ENCODE assay signal across 8 mouse cellular contexts in the genomic region with DNA sequence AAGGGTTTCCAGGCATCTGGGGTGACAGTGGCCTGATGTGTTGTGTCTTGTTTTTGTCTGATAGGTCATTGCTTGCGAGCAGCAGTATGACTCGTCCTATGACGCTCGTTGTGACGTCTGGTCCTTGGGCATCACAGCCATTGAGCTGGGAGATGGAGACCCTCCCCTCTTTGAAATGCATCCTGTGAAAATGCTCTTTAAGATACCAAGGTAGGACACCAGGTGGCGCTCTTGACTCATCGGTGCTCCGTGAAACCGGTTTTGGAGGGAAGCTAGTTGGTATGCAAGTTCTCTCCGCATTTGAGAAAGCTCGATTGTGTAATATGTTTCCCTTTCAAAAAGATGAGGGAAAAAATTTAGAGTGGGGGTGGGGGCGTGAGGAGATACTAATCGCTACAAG.
DNase-seq lines count a peak whose midpoint lies in the region; ATAC-seq lines count a peak whose summit lies in the region.

No protein-coding gene starts in this region.

- peak; percentile 66 for DNase-seq in T-cell, adult 2 months (ENCODE audit: low spot score)
- peak; percentile 59 to 71 for DNase-seq in cerebellum, postnatal 36 days
- DNase-seq in gastrocnemius, postnatal 10 days = peak; percentile 72
- DNase-seq in induced T-regulatory cell, adult 2 months (ENCODE audit: low read depth) = peak; percentile 93
- DNase-seq in left cerebral cortex, adult 8-10 months (ENCODE audit: low spot score in 2 of 2) = peak; percentile 67 to 70
- DNase-seq in midbrain, embryonic 11.5 days (ENCODE audit: low spot score, missing footprints) = peak; percentile 99
- DNase-seq in right cerebral cortex, postnatal 4 days = peak; percentile 98
- DNase-seq in yolk sac, embryonic 10.5 days (ENCODE audit: low spot score) = peak; percentile 53

- no peaks in the 10 kb centered on the region for H3K36me3 ChIP-seq in midbrain, embryonic 11.5 days (ENCODE audit: control insufficient read depth, insufficient read depth, low read length)

- WGBS in midbrain, embryonic 11.5 days = under 1% methylated on average over 13 of the region's 13 CpGs

- H3K27ac ChIP-seq in midbrain, embryonic 11.5 days (ENCODE audit: low read depth, low read length) = no peak overlapping the region

- no peak overlapping the region; the same call in 1 of the 2 replicates for H3K9ac ChIP-seq in midbrain, embryonic 11.5 days (ENCODE audit: low read length)

- H3K4me3 ChIP-seq in midbrain, embryonic 11.5 days (ENCODE audit: low read depth, low read length) = no peak overlapping the region

- no peaks in the 10 kb centered on the region for H3K9me3 ChIP-seq in midbrain, embryonic 11.5 days (ENCODE audit: control insufficient read depth, low read length)

- H3K27me3 ChIP-seq in midbrain, embryonic 11.5 days (ENCODE audit: control insufficient read depth, insufficient read depth, low read length) = peaks cover 4% of the 10 kb centered on the region; the same call in 1 of the 2 replicates

- H3K4me1 ChIP-seq in midbrain, embryonic 11.5 days (ENCODE audit: control insufficient read depth, insufficient read depth, low read length) = peaks cover 13% of the 10 kb centered on the region

- peak overlapping the region; percentile 42 for H3K4me2 ChIP-seq in midbrain, embryonic 11.5 days

- ATAC-seq in midbrain, embryonic 11.5 days (ENCODE audit: low FRiP score) = peak; percentile 87
